Mouse (Mus musculus) CD4-positive helper T cell, adult 2 months (primary cell): ENCODE measurements around the gene Plekhh2.

ENCODE experiments used
- DNase-seq: peaks from one replicate; pipeline ENCODE4 v3.0.0-alpha.2; 2012; ENCODE audit warnings: low read depth, missing footprints, low spot score

The Plekhh2 gene

DNA sequence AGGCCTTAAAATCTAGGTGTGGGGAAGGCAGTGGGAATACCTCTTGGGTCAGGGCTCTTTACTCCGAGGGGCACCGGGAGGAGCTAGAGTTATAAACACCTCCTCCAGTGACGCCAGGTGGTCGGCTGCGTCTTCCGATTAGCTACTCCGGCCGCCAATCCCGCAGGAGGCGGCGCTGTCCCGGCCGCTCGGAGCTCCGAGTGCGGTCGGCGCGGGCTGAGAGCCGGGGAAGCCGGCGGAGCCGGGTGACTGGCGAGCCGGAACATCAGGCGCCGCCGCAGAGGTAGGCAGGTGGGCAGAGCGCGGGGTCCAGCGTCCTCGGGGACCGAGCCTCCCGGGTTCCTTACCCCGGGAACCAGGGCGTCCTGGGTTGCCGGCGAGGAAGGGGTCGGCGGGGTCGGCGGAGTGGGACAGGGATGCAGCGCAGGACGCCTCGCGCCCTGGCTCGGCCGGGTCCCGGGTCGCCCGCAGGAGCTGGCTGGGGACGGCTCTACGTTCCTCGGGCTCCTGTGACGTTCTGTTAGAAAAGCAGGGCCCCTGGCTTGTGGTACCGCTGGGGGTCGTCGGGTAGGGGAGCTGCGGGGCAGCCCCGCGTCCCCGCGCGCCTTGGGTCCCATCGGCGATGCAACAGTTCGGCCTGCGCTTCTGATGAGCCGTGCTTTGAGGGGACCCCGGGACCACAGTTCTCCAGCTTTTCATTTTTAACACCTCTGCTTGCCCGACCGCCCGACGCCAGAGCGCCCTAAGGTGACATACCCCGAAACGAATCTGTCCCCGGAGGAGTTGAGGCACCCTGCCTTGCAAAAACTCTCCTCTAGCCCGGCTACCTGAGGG lies at the start of gene Plekhh2:
Gene Plekhh2, plus strand, starts transcription at position 214 of the 834 bp plus-strand sequence.
- no peak for DNase-seq

- peak; percentile 98 for DNase-seq
Observed at GRCm38 (mm10) chr17:84465753-84466608, 45.7 kb upstream of the Plekhh2 start, which contains the start of gene Thada. Thada (minus strand) TSS chr17:84466205.

GRCm38 (mm10) chr17:84474312-84474711 lies 37.4 kb upstream of the Plekhh2 start:
- DNase-seq, result no peak

GRCm38 (mm10) chr17:84477176-84477575 lies 34.5 kb upstream of the Plekhh2 start:
- DNase-seq, result no peak

- no peak for DNase-seq
Observed at GRCm38 (mm10) chr17:84478276-84478675, 33.4 kb upstream of the Plekhh2 start.

DNA sequence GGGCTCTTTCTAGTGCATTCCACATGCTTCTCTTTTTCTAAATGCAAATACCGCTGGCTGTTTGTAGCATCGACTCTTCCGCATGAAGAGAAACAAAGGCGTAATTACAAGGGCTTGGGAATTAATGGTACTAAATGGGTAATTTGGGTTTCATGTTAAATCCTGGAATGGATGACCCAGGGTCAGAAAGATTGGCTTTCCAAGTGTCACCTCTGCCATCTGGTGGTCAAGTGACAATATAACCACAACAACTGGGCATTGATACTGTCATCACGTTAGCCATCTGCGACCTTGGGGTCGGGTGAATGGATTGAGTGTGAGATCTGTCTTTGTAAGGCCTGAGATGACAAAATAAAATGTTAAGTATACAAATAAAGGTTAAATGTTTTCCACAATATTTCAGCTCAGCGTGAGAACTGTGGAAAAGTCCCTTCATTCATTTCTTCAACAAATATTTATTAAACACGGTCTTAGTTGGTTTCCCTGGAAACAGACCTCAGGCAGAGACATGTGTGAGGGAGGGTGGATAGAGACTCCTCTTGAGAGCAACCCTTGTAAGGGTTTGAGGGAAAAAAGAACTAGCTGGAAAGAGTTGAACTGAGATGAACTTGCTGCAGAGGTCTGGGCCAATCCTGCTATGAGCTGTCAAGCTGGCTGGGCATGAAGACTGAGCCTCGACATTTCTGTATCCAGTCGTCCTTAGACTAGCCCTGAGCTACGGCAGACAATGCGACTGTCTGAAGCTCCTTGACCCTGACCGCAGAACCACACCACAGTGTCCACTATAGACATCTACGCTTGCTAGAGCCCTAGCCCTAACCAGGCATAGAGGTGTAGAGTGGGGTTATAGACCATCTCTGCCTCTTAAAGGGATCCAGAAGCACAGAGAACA lies 31.0 kb upstream of the Plekhh2 start:
- peak; percentile 11 for DNase-seq

- DNase-seq, result no peak
Observed at GRCm38 (mm10) chr17:84482831-84483230, 28.9 kb upstream of the Plekhh2 start.

- DNase-seq, result no peak
Observed at GRCm38 (mm10) chr17:84483673-84484320, 27.9 kb upstream of the Plekhh2 start.

- DNase-seq, result no peak
Observed at GRCm38 (mm10) chr17:84487415-84487814, 24.3 kb upstream of the Plekhh2 start.

DNA sequence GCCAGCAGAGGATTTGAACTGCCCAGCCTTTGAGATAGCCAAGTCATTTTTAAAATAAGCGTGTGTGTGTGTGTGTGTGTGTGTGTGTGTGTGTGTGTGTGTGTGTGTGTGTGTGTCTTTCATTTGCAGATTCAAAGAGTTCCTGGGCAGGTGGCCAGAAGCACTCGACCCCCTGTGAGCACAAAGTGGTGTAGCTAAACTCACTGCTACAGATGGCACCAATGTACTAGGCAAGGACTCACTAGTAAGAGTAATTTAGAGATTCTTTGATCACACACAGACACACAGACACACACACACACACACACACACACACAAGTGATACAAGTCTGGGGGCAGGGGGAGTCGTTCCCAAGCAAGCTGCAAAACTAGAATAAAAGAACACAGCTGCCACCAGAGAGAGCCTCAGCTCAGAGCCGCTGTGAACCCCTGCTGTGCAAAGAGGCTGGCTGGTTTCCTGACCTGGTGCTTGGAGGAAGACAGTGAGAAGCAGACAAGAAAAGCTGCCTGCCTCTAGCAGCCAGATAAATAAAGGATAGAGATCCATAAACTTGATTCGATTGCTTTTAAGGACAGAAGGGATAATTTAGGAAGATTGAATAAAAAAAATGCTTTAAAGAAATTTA lies 19.3 kb upstream of the Plekhh2 start:
- DNase-seq, result no peak

DNA sequence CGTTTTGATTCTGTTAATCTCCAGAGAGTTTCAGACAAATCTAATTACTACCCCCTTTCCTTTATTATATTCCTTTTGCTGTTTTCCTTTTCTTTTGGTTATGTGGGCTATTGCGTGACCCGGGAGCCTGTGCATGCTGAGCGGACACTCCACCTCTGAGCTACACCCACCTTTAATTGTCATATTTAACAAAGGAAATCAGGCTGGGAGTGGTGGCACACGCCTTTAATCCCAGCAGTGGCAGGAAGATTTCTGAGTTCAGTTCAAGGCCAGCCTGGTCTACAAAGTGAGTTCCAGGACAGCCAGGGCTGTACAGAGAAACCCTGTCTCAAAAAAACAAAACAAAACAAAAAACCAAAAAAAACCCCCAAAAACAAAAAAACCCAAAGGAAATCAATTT lies 14.7 kb upstream of the Plekhh2 start:
- no peak for DNase-seq

- DNase-seq, result no peak
Observed at GRCm38 (mm10) chr17:84497559-84497958, 14.1 kb upstream of the Plekhh2 start.

GRCm38 (mm10) chr17:84497972-84498604 lies 13.6 kb upstream of the Plekhh2 start:
- DNase-seq, result no peak

DNA sequence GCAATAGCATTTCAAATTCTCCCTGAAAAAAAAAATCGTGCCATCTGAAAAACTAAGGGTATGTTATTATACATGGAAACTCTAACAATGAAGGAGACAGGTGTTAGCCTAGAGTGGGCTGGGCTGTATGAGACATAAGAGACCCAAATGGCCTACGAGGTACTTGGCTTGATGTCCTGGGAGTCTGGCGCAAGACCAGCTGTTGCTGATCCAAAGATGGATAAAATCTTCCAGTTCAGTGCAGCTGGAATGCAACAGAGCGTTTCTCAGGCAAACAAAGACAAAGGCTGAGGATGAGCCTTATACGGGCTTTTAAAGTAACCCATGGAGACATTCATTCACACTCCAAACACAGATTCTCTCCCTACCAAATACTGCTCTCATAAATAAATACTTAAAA lies 13.1 kb upstream of the Plekhh2 start:
- no peak for DNase-seq

DNA sequence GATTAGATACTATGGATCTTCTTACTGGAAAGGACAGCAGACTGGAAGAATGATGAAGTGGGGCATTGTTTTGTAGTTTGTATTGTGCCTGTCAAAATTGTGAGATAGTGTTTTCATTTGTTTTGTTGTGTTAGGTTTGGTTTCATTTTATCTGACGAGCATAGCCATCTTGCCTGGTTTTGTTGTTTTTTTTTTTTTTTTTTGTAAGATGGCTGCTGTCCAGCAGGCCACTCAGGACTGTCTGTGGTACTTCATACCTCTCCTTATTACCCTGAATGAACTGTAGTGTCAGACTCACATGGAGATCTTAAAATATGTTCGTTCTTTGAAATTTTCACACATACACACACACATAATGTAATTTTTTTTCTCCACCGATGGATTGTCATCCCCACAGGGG lies 9.4 kb upstream of the Plekhh2 start:
- DNase-seq, result no peak

- DNase-seq, result no peak
Observed at GRCm38 (mm10) chr17:84505922-84506321, 5.8 kb upstream of the Plekhh2 start.

- no peak for DNase-seq
Observed at GRCm38 (mm10) chr17:84508736-84509135, 3.0 kb upstream of the Plekhh2 start.

- DNase-seq, result no peak
Observed at GRCm38 (mm10) chr17:84509176-84509575, 2.5 kb upstream of the Plekhh2 start.

DNA sequence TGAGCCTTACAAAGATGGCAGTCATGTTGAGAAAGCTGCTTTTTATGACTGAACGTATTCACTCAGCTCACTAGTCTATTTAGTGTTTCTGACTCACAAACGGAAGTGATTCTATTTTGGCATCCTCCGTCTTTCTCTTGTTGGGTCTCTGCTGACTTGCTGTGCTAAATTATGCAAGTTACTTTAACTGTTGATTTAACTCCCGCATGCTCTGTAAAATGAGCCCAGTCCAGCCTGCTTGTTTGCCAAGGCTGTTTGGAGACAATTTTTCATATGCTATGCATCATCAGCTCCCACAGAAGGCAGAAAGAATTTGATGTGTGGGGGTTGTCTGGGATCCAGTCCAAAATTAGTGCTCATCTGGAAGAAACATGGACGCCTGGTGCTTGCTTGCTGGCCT lies 1.3 kb upstream of the Plekhh2 start:
- no peak for DNase-seq
